Mouse (Mus musculus): ENCODE data around the gene Fcna. TPM values are rescaled to one million over a fixed set of nuclear protein-coding genes. Genes with fewer than 3 reads are reported as not detected.

The Fcna gene
- total RNA-seq, 2 experiments from 2014 or later: 0.56 to 1.1 TPM

- DNase-seq (ENCODE audit: low spot score in 2 of 2): no peak
These were observed 48.8 kb downstream of the Fcna start for GRCm38 (mm10) chr2:25578796-25579736.

GRCm38 (mm10) chr2:25577951-25578795, 49.7 kb downstream of the Fcna start:
- DNase-seq (ENCODE audit: low spot score in 2 of 2): no peak

- DNase-seq (ENCODE audit: low spot score in 2 of 2): peak in 1 of 2 experiments; percentile 52
These were observed 50.6 kb downstream of the Fcna start for GRCm38 (mm10) chr2:25576965-25577891.

- peak in 1 of 2 experiments; percentile 39 for DNase-seq (ENCODE audit: low spot score in 2 of 2)
These were observed 51.6 kb downstream of the Fcna start for GRCm38 (mm10) chr2:25576028-25576850.

- peak in 1 of 2 experiments; percentile 40 for DNase-seq (ENCODE audit: low spot score in 2 of 2)
These were observed 52.3 kb downstream of the Fcna start for GRCm38 (mm10) chr2:25575432-25576027.

Other genes starting within 250 kb of the Fcna start
- 10 to 100 TPM; 16.3 to 17.7 TPM for gene Entpd2, start 232.2 kb downstream of the Fcna start, total RNA-seq (2021)
- gene Npdc1, start 228.7 kb downstream of the Fcna start, total RNA-seq (2021): 100 to 1,000 TPM; 426 to 435 TPM
- under 1 TPM; 0.15 to 0.76 TPM for gene Fut7, start 204.8 kb downstream of the Fcna start, total RNA-seq (2021)
- 100 to 1,000 TPM; 173 to 176 TPM for gene Abca2, start 199.3 kb downstream of the Fcna start, total RNA-seq (2021)
- gene Clic3, start 171.2 kb downstream of the Fcna start, total RNA-seq (2021): 1 to 10 TPM in 1 of 2 experiments, under 1 TPM in 1; 0.66 to 1.0 TPM
- 10 to 100 TPM; 56.7 to 61.3 TPM for gene Paxx, start 166.9 kb downstream of the Fcna start, total RNA-seq (2021)
- gene Ptgds, start 158.0 kb downstream of the Fcna start, total RNA-seq (2021): 100 to 1,000 TPM; 572 to 608 TPM
- not detected for gene Lcn12, start 134.1 kb downstream of the Fcna start, total RNA-seq (2021)
- gene Fbxw5, start 127.3 kb downstream of the Fcna start, total RNA-seq (2021): 100 to 1,000 TPM; 114 to 115 TPM
- gene C8g, start 126.3 kb downstream of the Fcna start, total RNA-seq (2021): 1 to 10 TPM; 1.3 to 2.1 TPM
- gene Traf2, start 81.1 kb downstream of the Fcna start, total RNA-seq (2021): 10 to 100 TPM; 10.9 to 12.0 TPM
- 100 to 1,000 TPM; 212 to 213 TPM for gene Edf1, start 70.2 kb downstream of the Fcna start, total RNA-seq (2021)
- 1 to 10 TPM; 2.1 to 4.0 TPM for gene Mamdc4, start 53.2 kb downstream of the Fcna start, total RNA-seq (2021)
- gene Phpt1, start 52.8 kb downstream of the Fcna start, total RNA-seq (2021): 10 to 100 TPM; 63.0 to 66.2 TPM
- gene Ajm1, start 46.3 kb downstream of the Fcna start, total RNA-seq (2021): 100 to 1,000 TPM in 1 of 2 experiments, 10 to 100 TPM in 1; 98.6 to 102 TPM
- 100 to 1,000 TPM; 150 to 155 TPM for gene Rabl6, start 19.5 kb downstream of the Fcna start, total RNA-seq (2021)
- not detected for gene Ccdc183, start 10.4 kb downstream of the Fcna start, total RNA-seq (2021)
- gene Tmem141, start 6.0 kb downstream of the Fcna start, total RNA-seq (2021): 10 to 100 TPM; 16.7 to 17.5 TPM
- gene Lcn8, start 25.1 kb upstream of the Fcna start, total RNA-seq (2021): not detected
- gene Lcn5, start 29.9 kb upstream of the Fcna start, total RNA-seq (2021): not detected
- not detected for gene Lcn6, start 48.8 kb upstream of the Fcna start, total RNA-seq (2021)
- gene Lcn10, start 54.7 kb upstream of the Fcna start, total RNA-seq (2021): not detected
- not detected for gene Obp2a, start 72.0 kb upstream of the Fcna start, total RNA-seq (2021)
- gene Bmyc, start 78.7 kb upstream of the Fcna start, total RNA-seq (2021): 10 to 100 TPM; 92.5 to 96.1 TPM
- not detected for gene Obp2b, start 109.0 kb upstream of the Fcna start, total RNA-seq (2021)
- gene Lcn3, start 137.5 kb upstream of the Fcna start, total RNA-seq (2021): not detected
- gene Lcn11, start 149.0 kb upstream of the Fcna start, total RNA-seq (2021): not detected
- gene Gm13539, start 154.2 kb upstream of the Fcna start, total RNA-seq (2021): not detected
- gene Glt6d1, start 187.8 kb upstream of the Fcna start, total RNA-seq (2021): not detected
- gene Lcn9, start 195.1 kb upstream of the Fcna start, total RNA-seq (2021): not detected
- not detected for gene Sohlh1, start 219.2 kb upstream of the Fcna start, total RNA-seq (2021)
- gene Kcnt1, start 235.7 kb upstream of the Fcna start, total RNA-seq (2021): 10 to 100 TPM; 39.9 to 43.2 TPM

All from layer of hippocampus, adult 18-20 months (tissue).